Mouse (Mus musculus) heart, embryonic 14.5 days (tissue): ENCODE results near the gene Laptm5. TPM values are rescaled to one million over a fixed set of nuclear protein-coding genes. Genes with fewer than 3 reads are reported as not detected.

Experiments used
- ATAC-seq: fragments of 200-750 bp; cut with Nextera tagmentation; 2 replicates; pipeline ENCODE4 v1.8.0; 2017; ENCODE audit warnings: low read depth, moderate TSS enrichment; ENCODE audit not compliant: insufficient number of reproducible peaks, insufficient read depth, low FRiP score
- H3K27ac ChIP-seq, 2 experiments: fragments of 200-500 bp in 1 of 2; fragments of 300-500 bp in 1 of 2; sonication (generic) in 1 of 2; replicated peaks in 1 of 2; 2 replicates each; pipeline ENCODE4 v1.5.1; 2012 to 2014; ENCODE audit warnings: low read depth in 2 of 2, low read length in 2 of 2, control low read depth in 1 of 2, mild to moderate bottlenecking in 1 of 2, mixed read lengths in 1 of 2; ENCODE audit not compliant: control insufficient read depth in 1 of 2, insufficient read depth in 1 of 2
- H3K27me3 ChIP-seq: fragments of 300-500 bp; sonication (generic); 2 replicates; pipeline ENCODE4 v1.6.1; 2014; ENCODE audit warnings: mild to moderate bottlenecking, low read length, control low read depth; ENCODE audit not compliant: control insufficient read depth, insufficient read depth
- H3K36me3 ChIP-seq: fragments of 300-500 bp; sonication (generic); 2 replicates; pipeline ENCODE4 v1.6.1; 2014; ENCODE audit warnings: mild to moderate bottlenecking, control low read depth, low read length, mixed read lengths; ENCODE audit not compliant: control insufficient read depth, insufficient read depth
- H3K4me1 ChIP-seq, 2 experiments: fragments of 200-500 bp in 1 of 2; fragments of 300-500 bp in 1 of 2; sonication (generic) in 1 of 2; 2 replicates each; pipeline ENCODE4 v1.6.1; 2012 to 2014; ENCODE audit warnings: low read length in 2 of 2, control low read depth in 1 of 2, mixed read lengths in 1 of 2; ENCODE audit not compliant: control insufficient read depth in 2 of 2, insufficient read depth in 2 of 2
- H3K4me2 ChIP-seq: fragments of 300-500 bp; sonication (generic); 2 replicates; pipeline ENCODE4 v1.6.1; 2014; ENCODE audit warnings: mild to moderate bottlenecking, low read length
- H3K4me3 ChIP-seq, 2 experiments: fragments of 200-500 bp in 1 of 2; fragments of 300-500 bp in 1 of 2; sonication (generic) in 1 of 2; 2 replicates each; pipeline ENCODE4 v1.5.1; 2012 to 2014; ENCODE audit warnings: low read length in 2 of 2, mild to moderate bottlenecking in 2 of 2, control low read depth in 1 of 2, low read depth in 1 of 2, moderate library complexity in 1 of 2; ENCODE audit not compliant: control insufficient read depth in 1 of 2, insufficient read depth in 1 of 2
- H3K9ac ChIP-seq: fragments of 300-500 bp; sonication (generic); 2 replicates; pipeline ENCODE4 v1.6.1; 2014; ENCODE audit warnings: mild to moderate bottlenecking, low read length
- H3K9me3 ChIP-seq: fragments of 300-500 bp; sonication (generic); 2 replicates; pipeline ENCODE4 v1.6.1; 2016; ENCODE audit warnings: low read length, control low read depth; ENCODE audit not compliant: control insufficient read depth
- WGBS: fragments of 180-500 bp; shearing (Covaris S2); extraction: QIAGEN DNeasy Blood & Tissue Kit; methylation state at CpG from one replicate; pipeline ENCODE4 v1.1.7; 2014; 5-methylcytosine and 5-hydroxymethylcytosine counted together
- polyA plus RNA-seq: library from polyadenylated mRNA; unstranded; fragments of >200 nt; fragmentation: Nextera tagmentation; extraction: Ambion mirVana; gene quantifications from 2 replicates; pipeline ENCODE4 v1.2.1, GENCODE M21; 2014

Laptm5 gene
- polyA plus RNA-seq, 1 experiment from 2014 or later, result 30.8 TPM

DNA sequence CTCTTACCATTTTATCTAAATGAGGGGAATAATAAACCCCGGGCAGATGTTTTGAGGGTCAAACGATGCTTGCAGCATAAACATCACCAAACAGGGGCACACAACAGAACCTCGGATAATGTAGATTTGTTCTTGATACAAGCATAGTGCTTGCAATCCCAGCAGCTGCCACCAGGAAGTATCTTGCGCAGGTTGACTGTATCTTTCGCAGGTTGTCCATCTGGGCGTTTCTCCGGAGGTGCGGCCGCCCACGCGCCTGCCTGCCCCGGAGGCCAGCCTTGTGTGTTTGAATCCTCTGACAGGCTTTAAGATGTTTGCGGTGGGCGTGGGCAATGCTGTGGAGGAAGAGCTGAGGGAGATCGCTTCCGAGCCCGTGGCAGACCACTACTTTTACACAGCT lies 39.6 kb downstream of the Laptm5 start:
- no peak for ATAC-seq
- H3K4me3 ChIP-seq, result no peak overlapping the region
- no peaks in the 10 kb centered on the region for H3K9me3 ChIP-seq
- no peak overlapping the region for H3K9ac ChIP-seq
- H3K27me3 ChIP-seq, result peaks cover 10% of the 10 kb centered on the region; the same call in 1 of the 2 replicates
- H3K4me1 ChIP-seq, result no peaks in the 10 kb centered on the region
- 36% methylated on average over 17 of the region's 17 CpGs for WGBS
- no peaks in the 10 kb centered on the region for H3K36me3 ChIP-seq
- no peak overlapping the region for H3K27ac ChIP-seq
- H3K4me2 ChIP-seq, result no peak overlapping the region

DNA sequence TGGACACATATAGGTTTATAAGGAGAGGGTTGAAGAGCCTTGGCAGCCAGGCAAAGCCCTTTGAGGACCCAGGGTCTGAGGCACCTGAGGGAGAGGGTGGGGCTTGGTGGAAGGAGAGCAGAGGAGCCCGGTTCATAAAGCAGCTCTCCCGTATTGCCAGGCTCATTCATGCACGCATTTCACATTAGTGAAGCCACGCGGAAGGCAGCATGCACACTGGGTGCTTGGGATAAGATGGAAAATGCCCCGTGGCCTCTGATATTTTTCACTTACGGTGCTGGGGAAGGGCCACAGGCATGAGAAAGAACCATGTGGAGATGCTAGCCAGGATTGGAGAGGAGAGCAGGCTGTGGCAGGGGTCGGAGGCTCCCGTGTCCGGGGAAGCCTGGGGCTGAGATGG lies 44.2 kb downstream of the Laptm5 start:
- Histone ChIP-seq H3K4me1 (no peaks in the 10 kb centered on the region), H3K9ac (no peak overlapping the region), H3K4me2 (no peak overlapping the region), H3K27ac (no peak overlapping the region), H3K27me3 (peaks cover 7% of the 10 kb centered on the region; the same call in 1 of the 2 replicates), H3K36me3 (no peaks in the 10 kb centered on the region), H3K4me3 (no peak overlapping the region), H3K9me3 (no peaks in the 10 kb centered on the region)
- ATAC-seq, result no peak
- 80% methylated on average over 10 of the region's 10 CpGs for WGBS

DNA sequence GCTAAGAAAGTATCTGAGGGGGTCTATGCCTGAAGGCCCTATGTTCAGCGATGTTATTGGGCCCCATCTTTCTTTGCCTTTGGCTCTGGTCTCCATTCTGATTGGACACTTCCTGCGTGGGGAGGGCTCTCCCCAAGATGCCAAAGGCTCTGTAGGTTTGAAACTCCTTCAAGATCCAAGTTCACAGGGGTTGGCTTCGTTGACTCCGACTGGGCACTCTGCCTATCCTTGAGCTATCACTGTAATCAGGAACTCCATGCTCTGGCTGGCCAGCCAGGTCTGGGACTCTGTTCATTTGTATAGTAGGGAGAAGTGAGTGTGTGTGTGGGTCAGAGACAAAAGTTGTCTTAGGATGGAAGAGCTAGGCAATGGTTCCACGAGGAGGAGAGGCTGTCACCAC lies 45.9 kb downstream of the Laptm5 start:
- no peak overlapping the region for H3K9ac ChIP-seq
- H3K9me3 ChIP-seq, result no peaks in the 10 kb centered on the region
- no peak overlapping the region for H3K27ac ChIP-seq
- 0 out of 2 replicates have a peak, but pooled peaks cover 5% of the 10 kb centered on the region for H3K27me3 ChIP-seq
- H3K4me3 ChIP-seq, result no peak overlapping the region
- WGBS, result 60% methylated on average over 5 of the region's 5 CpGs
- ATAC-seq, result no peak
- no peak overlapping the region for H3K4me2 ChIP-seq
- no peaks in the 10 kb centered on the region for H3K4me1 ChIP-seq
- no peaks in the 10 kb centered on the region for H3K36me3 ChIP-seq

DNA sequence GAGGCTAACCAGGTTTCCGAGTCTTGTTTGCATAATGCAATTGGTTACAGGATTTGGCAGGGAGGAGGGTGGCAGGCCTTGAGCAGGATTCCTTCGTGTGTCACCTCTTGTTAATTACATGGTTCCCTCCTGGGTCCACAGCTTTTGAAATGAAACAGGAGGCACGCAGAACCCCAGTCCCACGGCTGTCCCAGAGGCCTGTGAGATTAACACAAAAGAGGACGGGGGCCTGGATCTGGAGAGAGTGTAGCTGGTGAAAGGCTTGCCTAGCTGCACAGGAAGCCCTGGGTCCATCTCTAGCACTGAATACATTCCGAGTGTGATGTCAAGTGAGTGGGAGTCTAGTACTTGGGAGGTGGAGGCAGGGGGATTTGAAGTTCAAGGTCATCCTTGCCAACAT lies 46.8 kb downstream of the Laptm5 start:
- H3K4me3 ChIP-seq, result no peak overlapping the region
- no peak overlapping the region for H3K9ac ChIP-seq
- H3K36me3 ChIP-seq, result no peaks in the 10 kb centered on the region
- H3K4me2 ChIP-seq, result no peak overlapping the region
- no peaks in the 10 kb centered on the region for H3K4me1 ChIP-seq
- 50% methylated on average over 6 of the region's 6 CpGs for WGBS
- no peak for ATAC-seq
- H3K27ac ChIP-seq, result no peak overlapping the region
- no peaks in the 10 kb centered on the region for H3K27me3 ChIP-seq
- no peaks in the 10 kb centered on the region for H3K9me3 ChIP-seq

DNA sequence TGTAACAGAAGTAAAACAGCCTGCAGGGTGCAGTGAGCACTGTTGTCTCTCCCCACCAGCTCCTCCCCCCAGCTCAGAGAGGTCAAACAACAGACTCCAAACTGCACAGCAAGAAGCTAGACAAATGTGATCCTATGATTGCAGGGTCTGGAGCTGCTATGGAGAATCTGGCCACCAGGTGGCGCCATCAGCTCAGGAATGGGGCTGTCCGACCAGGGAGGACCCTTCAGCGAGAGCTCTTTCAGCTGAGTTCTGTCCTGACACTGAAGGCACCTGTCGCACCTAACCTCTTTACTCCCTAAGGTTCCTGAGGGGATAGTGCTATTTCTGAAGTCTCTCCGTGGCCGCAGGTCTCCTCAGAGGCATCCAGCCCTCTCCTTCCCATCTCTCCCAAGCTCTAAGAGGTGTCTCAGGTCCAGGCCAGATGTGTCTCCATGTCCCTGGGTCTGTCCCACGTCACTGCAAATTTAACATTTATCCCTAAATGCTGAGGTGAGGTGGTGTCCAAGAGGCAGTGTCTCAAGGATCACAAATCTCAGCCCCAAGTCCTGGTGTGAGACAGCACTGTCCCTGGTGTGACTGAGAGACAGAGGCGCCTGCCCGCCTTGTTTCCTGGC lies 47.3 kb downstream of the Laptm5 start:
- H3K4me3 ChIP-seq, result no peak overlapping the region
- no peak overlapping the region for H3K9ac ChIP-seq
- no peaks in the 10 kb centered on the region for H3K36me3 ChIP-seq
- H3K4me2 ChIP-seq, result no peak overlapping the region
- 32% methylated on average over 9 of the region's 9 CpGs for WGBS
- no peak for ATAC-seq
- H3K9me3 ChIP-seq, result no peaks in the 10 kb centered on the region
- H3K27ac ChIP-seq, result no peak overlapping the region
- no peaks in the 10 kb centered on the region for H3K27me3 ChIP-seq
- no peaks in the 10 kb centered on the region for H3K4me1 ChIP-seq

DNA sequence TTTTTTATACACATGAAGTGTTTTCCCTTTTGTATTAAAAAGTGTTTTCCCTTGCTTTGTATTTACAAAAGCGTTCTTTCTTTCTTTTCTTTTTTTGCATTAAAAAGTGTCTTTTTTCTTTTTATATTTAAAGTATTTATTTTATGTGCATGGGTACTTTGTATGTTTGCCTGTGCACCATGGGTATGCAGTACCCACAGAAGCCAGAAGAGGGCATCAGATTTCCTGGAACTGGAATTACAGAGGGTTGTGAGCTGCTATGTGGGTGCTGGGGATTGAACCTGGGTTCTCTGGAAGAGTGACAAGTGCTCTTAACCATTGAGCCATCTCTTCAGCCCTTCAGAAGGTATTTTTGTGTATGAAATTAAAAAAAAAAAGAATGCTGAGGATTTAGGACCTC lies 58.4 kb downstream of the Laptm5 start:
- WGBS, result 95% methylated on average over 1 of the region's 1 CpGs
- ATAC-seq, result no peak
- Histone ChIP-seq H3K4me1 (peaks cover 2 to 3% of the 10 kb centered on the region in 2 experiments; a peak in 1 of 4 replicates), H3K9ac (no peak overlapping the region), H3K27ac (no peak overlapping the region), H3K4me3 (no peak overlapping the region), H3K9me3 (peaks cover 6% of the 10 kb centered on the region; the same call in 1 of the 2 replicates), H3K4me2 (no peak overlapping the region), H3K36me3 (no peaks in the 10 kb centered on the region), H3K27me3 (no peaks in the 10 kb centered on the region)

DNA sequence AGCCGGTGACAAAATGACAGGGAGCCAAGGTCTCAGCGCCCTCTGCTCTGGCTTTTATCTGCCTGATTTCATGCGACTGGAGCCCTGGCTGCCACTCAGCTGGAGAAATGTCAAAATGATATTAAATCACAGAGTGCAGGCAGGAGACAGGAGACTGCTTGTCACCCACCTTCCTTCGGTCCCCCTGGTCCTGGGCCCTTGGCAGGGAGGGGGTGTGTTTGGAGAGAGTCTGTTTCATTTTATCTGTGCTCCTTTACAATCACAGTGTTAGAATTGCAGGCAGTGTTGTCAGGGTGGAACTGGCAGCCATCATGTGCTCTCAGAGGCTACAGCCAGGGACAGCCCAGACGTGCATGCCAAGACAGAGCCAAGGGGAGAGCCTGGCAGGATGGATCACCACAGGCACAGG lies 59.5 kb downstream of the Laptm5 start:
- peak overlapping the region; percentile 55 to 64; a peak in 3 of 4 replicates for H3K27ac ChIP-seq
- H3K27me3 ChIP-seq, result no peaks in the 10 kb centered on the region
- H3K4me3 ChIP-seq, result no peak overlapping the region
- H3K9me3 ChIP-seq, result peaks cover 6% of the 10 kb centered on the region; the same call in 1 of the 2 replicates
- WGBS, result 31% methylated on average over 5 of the region's 5 CpGs
- peaks cover 2 to 3% of the 10 kb centered on the region in 2 experiments; a peak in 1 of 4 replicates for H3K4me1 ChIP-seq
- H3K9ac ChIP-seq, result no peak overlapping the region; the same call in 1 of the 2 replicates
- H3K4me2 ChIP-seq, result peak overlapping the region; percentile 41; the same call in 1 of the 2 replicates
- ATAC-seq, result peak; percentile 77
- no peaks in the 10 kb centered on the region for H3K36me3 ChIP-seq
